Mouse (Mus musculus) midbrain, embryonic 13.5 days (tissue): ENCODE measurements around the gene Ndufaf2. TPM values are rescaled to one million over a fixed set of nuclear protein-coding genes. Genes with fewer than 3 reads are reported as not detected.
A peak's percentile ranks its signal among the peaks of the same experiment; 100 is the strongest.

ENCODE experiments used
- ATAC-seq: fragments of 200-750 bp; cut with Nextera tagmentation; 2 replicates; pipeline ENCODE4 v1.8.0; 2017; ENCODE audit warnings: mild to moderate bottlenecking, moderate TSS enrichment, moderate library complexity
- H3K27ac ChIP-seq: fragments of 300-500 bp; sonication (generic); 2 replicates; pipeline ENCODE4 v1.5.1; 2015; ENCODE audit warnings: inconsistent platforms, mild to moderate bottlenecking, moderate library complexity
- H3K27me3 ChIP-seq: fragments of 300-500 bp; sonication (generic); 2 replicates; pipeline ENCODE4 v1.6.1; 2015; ENCODE audit warnings: mild to moderate bottlenecking, inconsistent platforms
- H3K36me3 ChIP-seq: fragments of 300-500 bp; sonication (generic); 2 replicates; pipeline ENCODE4 v1.6.1; 2015; ENCODE audit warnings: mild to moderate bottlenecking, inconsistent platforms
- H3K4me1 ChIP-seq: fragments of 300-500 bp; sonication (generic); replicated peaks from 2 replicates; pipeline ENCODE4 v1.6.1; 2015; ENCODE audit warnings: inconsistent platforms
- H3K4me2 ChIP-seq: fragments of 300-500 bp; sonication (generic); replicated peaks from 2 replicates; pipeline ENCODE4 v1.6.1; 2015; ENCODE audit warnings: moderate library complexity, mild to moderate bottlenecking, inconsistent platforms
- H3K4me3 ChIP-seq: fragments of 300-500 bp; sonication (generic); replicated peaks from 2 replicates; pipeline ENCODE4 v1.5.1; 2015; ENCODE audit warnings: mild to moderate bottlenecking, inconsistent platforms
- H3K9ac ChIP-seq: fragments of 300-500 bp; sonication (generic); replicated peaks from 2 replicates; pipeline ENCODE4 v1.6.1; 2015; ENCODE audit warnings: mild to moderate bottlenecking, inconsistent platforms
- H3K9me3 ChIP-seq: fragments of 300-500 bp; sonication (generic); 2 replicates; pipeline ENCODE4 v1.6.1; 2016; ENCODE audit warnings: mild to moderate bottlenecking, inconsistent platforms
- WGBS: fragments of 180-500 bp; shearing (Covaris S2); methylation state at CpG from one replicate; pipeline ENCODE4 v1.1.7; 2015; 5-methylcytosine and 5-hydroxymethylcytosine counted together
- polyA plus RNA-seq: library from polyadenylated mRNA; unstranded; fragments of >200 nt; fragmentation: Nextera tagmentation; extraction: Ambion mirVana; gene quantifications from 2 replicates; pipeline ENCODE4 v1.2.1, GENCODE M21; 2015

Gene Ndufaf2
- 75.4 and 81.5 TPM in 2 replicates for polyA plus RNA-seq

GRCm38 (mm10) chr13:108158465-108159240 is at the start of gene Ndufaf2, which contains the start of gene Ercc8:
TSS of gene Ndufaf2 (minus strand) at chr13:108158623.
TSS of gene Ercc8 (plus strand) at chr13:108158731.
- Histone ChIP-seq H3K4me2 (peak within 1 kb of the TSS; percentile 84), H3K4me1 (peaks cover 15% of the 10 kb centered on the region), H3K9ac (peak within 1 kb of the TSS; percentile 77), H3K9me3 (no peaks in the 10 kb centered on the region), H3K27ac (peak within 1 kb of the TSS; percentile 51), H3K27me3 (no peaks in the 10 kb centered on the region), H3K36me3 (peaks cover 13% of the 10 kb centered on the region; the same call in 1 of the 2 replicates), H3K4me3 (peak within 1 kb of the TSS; percentile 91)
- peak; percentile 98 for ATAC-seq
- WGBS, result 1% methylated on average over 47 of the region's 47 CpGs

GRCm38 (mm10) chr13:108208090-108208489 is 49.7 kb upstream of the Ndufaf2 start:
- ATAC-seq, result no peak

GRCm38 (mm10) chr13:108207447-108207846 is 49.0 kb upstream of the Ndufaf2 start:
- H3K4me3 ChIP-seq, result no peak overlapping the region
- no peak overlapping the region for H3K4me2 ChIP-seq
- no peak overlapping the region for H3K9ac ChIP-seq
- ATAC-seq, result no peak
- no peaks in the 10 kb centered on the region for H3K9me3 ChIP-seq
- H3K27me3 ChIP-seq, result peaks cover 11% of the 10 kb centered on the region; the same call in 1 of the 2 replicates
- H3K27ac ChIP-seq, result no peak overlapping the region
- H3K4me1 ChIP-seq, result no peaks in the 10 kb centered on the region
- 86% methylated on average over 2 of the region's 2 CpGs for WGBS
- H3K36me3 ChIP-seq, result no peaks in the 10 kb centered on the region

More at GRCm38 (mm10) chr13:108208090-108208489, 49.7 kb upstream of the Ndufaf2 start:
- Histone ChIP-seq H3K4me2 (no peak overlapping the region), H3K36me3 (no peaks in the 10 kb centered on the region), H3K27ac (no peak overlapping the region), H3K27me3 (peaks cover 15% of the 10 kb centered on the region), H3K9me3 (no peaks in the 10 kb centered on the region), H3K4me1 (no peaks in the 10 kb centered on the region), H3K9ac (no peak overlapping the region), H3K4me3 (no peak overlapping the region)
- 71% methylated on average over 5 of the region's 5 CpGs for whole genome bisulfite sequencing

GRCm38 (mm10) chr13:108204857-108205256 is 46.4 kb upstream of the Ndufaf2 start:
- 90% methylated on average over 3 of the region's 3 CpGs for WGBS
- no peaks in the 10 kb centered on the region for H3K36me3 ChIP-seq
- no peak for ATAC-seq
- H3K4me2 ChIP-seq, result no peak overlapping the region
- no peak overlapping the region for H3K27ac ChIP-seq
- H3K9ac ChIP-seq, result no peak overlapping the region
- H3K9me3 ChIP-seq, result no peaks in the 10 kb centered on the region
- no peaks in the 10 kb centered on the region for H3K27me3 ChIP-seq
- no peaks in the 10 kb centered on the region for H3K4me1 ChIP-seq
- H3K4me3 ChIP-seq, result no peak overlapping the region

- H3K4me1 ChIP-seq, result no peaks in the 10 kb centered on the region
- H3K4me2 ChIP-seq, result no peak overlapping the region
- no peak overlapping the region for H3K9ac ChIP-seq
- no peak for ATAC-seq
- WGBS, result 97% methylated on average over 6 of the region's 6 CpGs
- H3K27me3 ChIP-seq, result no peaks in the 10 kb centered on the region
- no peak overlapping the region for H3K4me3 ChIP-seq
- peaks cover 24% of the 10 kb centered on the region for H3K36me3 ChIP-seq
- H3K9me3 ChIP-seq, result no peaks in the 10 kb centered on the region
- H3K27ac ChIP-seq, result no peak overlapping the region
These were observed 37.1 kb upstream of the Ndufaf2 start for GRCm38 (mm10) chr13:108195474-108195873.

GRCm38 (mm10) chr13:108191074-108191720 is 32.8 kb upstream of the Ndufaf2 start:
- Histone ChIP-seq H3K9me3 (no peaks in the 10 kb centered on the region), H3K4me1 (no peaks in the 10 kb centered on the region), H3K27ac (no peak overlapping the region), H3K36me3 (peaks cover 32% of the 10 kb centered on the region), H3K4me3 (no peak overlapping the region), H3K4me2 (no peak overlapping the region), H3K27me3 (no peaks in the 10 kb centered on the region), H3K9ac (no peak overlapping the region)
- ATAC-seq, result no peak
- WGBS, result 67% methylated on average over 11 of the region's 11 CpGs

GRCm38 (mm10) chr13:108187994-108188393 is 29.6 kb upstream of the Ndufaf2 start:
- no peak overlapping the region for H3K27ac ChIP-seq
- H3K9me3 ChIP-seq, result no peaks in the 10 kb centered on the region
- no peak overlapping the region for H3K4me3 ChIP-seq
- peaks cover 36% of the 10 kb centered on the region for H3K36me3 ChIP-seq
- ATAC-seq, result no peak
- no peak overlapping the region for H3K9ac ChIP-seq
- H3K4me1 ChIP-seq, result no peaks in the 10 kb centered on the region
- H3K4me2 ChIP-seq, result no peak overlapping the region
- no peaks in the 10 kb centered on the region for H3K27me3 ChIP-seq
- WGBS, result 93% methylated on average over 4 of the region's 4 CpGs

GRCm38 (mm10) chr13:108185530-108185929 is 27.1 kb upstream of the Ndufaf2 start:
- Histone ChIP-seq H3K27ac (no peak overlapping the region), H3K9me3 (no peaks in the 10 kb centered on the region), H3K27me3 (no peaks in the 10 kb centered on the region), H3K4me3 (no peak overlapping the region), H3K4me2 (no peak overlapping the region), H3K4me1 (no peaks in the 10 kb centered on the region), H3K9ac (no peak overlapping the region), H3K36me3 (peaks cover 55% of the 10 kb centered on the region)
- WGBS, result 89% methylated on average over 3 of the region's 3 CpGs
- no peak for ATAC-seq

GRCm38 (mm10) chr13:108184743-108185255 is 26.4 kb upstream of the Ndufaf2 start:
- Histone ChIP-seq H3K9ac (no peak overlapping the region), H3K4me2 (no peak overlapping the region), H3K36me3 (peaks cover 58% of the 10 kb centered on the region), H3K9me3 (no peaks in the 10 kb centered on the region), H3K27me3 (no peaks in the 10 kb centered on the region), H3K27ac (no peak overlapping the region), H3K4me1 (no peaks in the 10 kb centered on the region), H3K4me3 (no peak overlapping the region)
- ATAC-seq, result no peak

- H3K4me2 ChIP-seq, result no peak overlapping the region
- 94% methylated on average over 5 of the region's 5 CpGs for WGBS
- H3K27ac ChIP-seq, result no peak overlapping the region
- H3K27me3 ChIP-seq, result no peaks in the 10 kb centered on the region
- no peaks in the 10 kb centered on the region for H3K4me1 ChIP-seq
- H3K4me3 ChIP-seq, result no peak overlapping the region
- no peaks in the 10 kb centered on the region for H3K9me3 ChIP-seq
- ATAC-seq, result no peak
- H3K36me3 ChIP-seq, result peaks cover 67% of the 10 kb centered on the region
- no peak overlapping the region for H3K9ac ChIP-seq
These were observed 22.4 kb upstream of the Ndufaf2 start for GRCm38 (mm10) chr13:108180821-108181220.

- ATAC-seq, result no peak
These were observed 21.2 kb upstream of the Ndufaf2 start for GRCm38 (mm10) chr13:108179618-108180017.

GRCm38 (mm10) chr13:108170511-108170910 is 12.1 kb upstream of the Ndufaf2 start:
- no peaks in the 10 kb centered on the region for H3K9me3 ChIP-seq
- peaks cover 48% of the 10 kb centered on the region for H3K36me3 ChIP-seq
- H3K4me1 ChIP-seq, result no peaks in the 10 kb centered on the region
- no peak overlapping the region for H3K4me2 ChIP-seq
- H3K27me3 ChIP-seq, result no peaks in the 10 kb centered on the region
- no peak overlapping the region for H3K9ac ChIP-seq
- no peak overlapping the region for H3K27ac ChIP-seq
- WGBS, result 92% methylated on average over 8 of the region's 8 CpGs
- no peak for ATAC-seq
- no peak overlapping the region for H3K4me3 ChIP-seq

More at GRCm38 (mm10) chr13:108179618-108180017, 21.2 kb upstream of the Ndufaf2 start:
- H3K27ac ChIP-seq, result no peak overlapping the region
- H3K4me2 ChIP-seq, result no peak overlapping the region
- peaks cover 62% of the 10 kb centered on the region for H3K36me3 ChIP-seq
- WGBS, result 91% methylated on average over 8 of the region's 8 CpGs
- H3K27me3 ChIP-seq, result no peaks in the 10 kb centered on the region
- no peak overlapping the region for H3K9ac ChIP-seq
- no peaks in the 10 kb centered on the region for H3K4me1 ChIP-seq
- no peaks in the 10 kb centered on the region for H3K9me3 ChIP-seq
- no peak overlapping the region for H3K4me3 ChIP-seq
